Mouse (Mus musculus) neural tube, embryonic 11.5 days (tissue): ENCODE data around the gene Traf5. TPM values are rescaled to one million over a fixed set of nuclear protein-coding genes. Genes with fewer than 3 reads are reported as not detected.

Source experiments
- ATAC-seq: fragments of 200-750 bp; cut with Nextera tagmentation; 2 replicates; pipeline ENCODE4 v1.8.0; 2017; ENCODE audit warnings: moderate number of reproducible peaks, mild to moderate bottlenecking, moderate TSS enrichment, moderate library complexity; ENCODE audit not compliant: insufficient read depth, low FRiP score, low TSS enrichment
- DNase-seq: peaks from one replicate; pipeline ENCODE4 v3.0.0-alpha.2; 2015; ENCODE audit warnings: low spot score
- H3K27ac ChIP-seq: fragments of 300-500 bp; sonication (generic); 2 replicates; pipeline ENCODE4 v1.5.1; 2014; ENCODE audit warnings: low read depth, mild to moderate bottlenecking, low read length
- H3K27me3 ChIP-seq: fragments of 300-500 bp; sonication (generic); 2 replicates; pipeline ENCODE4 v1.6.1; 2014; ENCODE audit warnings: mild to moderate bottlenecking, low read length, mixed read lengths; ENCODE audit not compliant: control insufficient read depth, insufficient read depth
- H3K36me3 ChIP-seq: fragments of 300-500 bp; sonication (generic); 2 replicates; pipeline ENCODE4 v1.6.1; 2014; ENCODE audit warnings: mild to moderate bottlenecking, low read length, moderate library complexity, mixed read lengths; ENCODE audit not compliant: control insufficient read depth, insufficient read depth
- H3K4me1 ChIP-seq: fragments of 300-500 bp; sonication (generic); 2 replicates; pipeline ENCODE4 v1.6.1; 2014; ENCODE audit warnings: low read length, mixed read lengths; ENCODE audit not compliant: control insufficient read depth, insufficient read depth
- H3K4me2 ChIP-seq: fragments of 300-500 bp; sonication (generic); 2 replicates; pipeline ENCODE4 v1.6.1; 2014; ENCODE audit warnings: low read depth, mild to moderate bottlenecking, moderate library complexity
- H3K4me3 ChIP-seq: fragments of 300-500 bp; sonication (generic); 2 replicates; pipeline ENCODE4 v1.5.1; 2014; ENCODE audit warnings: low read depth, low read length
- H3K9ac ChIP-seq: fragments of 300-500 bp; sonication (generic); 2 replicates; pipeline ENCODE4 v1.6.1; 2014; ENCODE audit warnings: mild to moderate bottlenecking, low read length
- H3K9me3 ChIP-seq: fragments of 300-500 bp; sonication (generic); 2 replicates; pipeline ENCODE4 v1.6.1; 2016; ENCODE audit warnings: low read length; ENCODE audit not compliant: control insufficient read depth
- WGBS: fragments of 180-500 bp; shearing (Covaris S2); extraction: QIAGEN DNeasy Blood & Tissue Kit; methylation state at CpG from one replicate; pipeline ENCODE4 v1.1.7; 2014; 5-methylcytosine and 5-hydroxymethylcytosine counted together
- polyA plus RNA-seq: library from polyadenylated mRNA; unstranded; fragments of >200 nt; fragmentation: Nextera tagmentation; extraction: Ambion mirVana; gene quantifications from 2 replicates; pipeline ENCODE4 v1.2.1, GENCODE M21; 2014

Traf5 gene
- 5.0 and 5.4 TPM in 2 replicates for polyA plus RNA-seq

- no peaks in the 10 kb centered on the region for H3K4me1 ChIP-seq
- H3K9me3 ChIP-seq = no peaks in the 10 kb centered on the region
- H3K36me3 ChIP-seq = no peaks in the 10 kb centered on the region
- ATAC-seq (peak; percentile 98), DNase-seq (peak; percentile 94)
- peaks cover 16% of the 10 kb centered on the region; the same call in 1 of the 2 replicates for H3K27me3 ChIP-seq
- H3K27ac ChIP-seq = no peak within 1 kb of the TSS
- 2% methylated on average over 63 of the region's 63 CpGs for WGBS
- peak within 1 kb of the TSS; percentile 38 for H3K4me3 ChIP-seq
- peak within 1 kb of the TSS; percentile 43 for H3K9ac ChIP-seq
- peak within 1 kb of the TSS; percentile 54 for H3K4me2 ChIP-seq
These were observed at the start of gene Traf5 for GRCm38 (mm10) chr1:192091806-192092772. TSS of gene Traf5 (minus strand) at chr1:192092559.

GRCm38 (mm10) chr1:192140313-192140712 is 48.0 kb upstream of the Traf5 start:
- ATAC-seq = no peak
- no peaks in the 10 kb centered on the region for H3K36me3 ChIP-seq
- no peaks in the 10 kb centered on the region for H3K27me3 ChIP-seq
- peaks cover 6% of the 10 kb centered on the region; the same call in 1 of the 2 replicates for H3K4me1 ChIP-seq
- H3K9ac ChIP-seq = no peak overlapping the region
- no peak overlapping the region for H3K4me3 ChIP-seq
- no peak for DNase-seq
- H3K4me2 ChIP-seq = no peak overlapping the region
- WGBS = 95% methylated on average over 2 of the region's 2 CpGs
- no peak overlapping the region for H3K27ac ChIP-seq
- H3K9me3 ChIP-seq = no peaks in the 10 kb centered on the region

GRCm38 (mm10) chr1:192137926-192138910 is 45.9 kb upstream of the Traf5 start, which contains the start of gene Rcor3:
TSS of gene Rcor3 (minus strand) at chr1:192138062.
- DNase-seq (peak; percentile 87), ATAC-seq (peak; percentile 83)
- Histone ChIP-seq H3K27me3 (no peaks in the 10 kb centered on the region), H3K27ac (peak within 1 kb of the TSS; percentile 80), H3K9ac (peak within 1 kb of the TSS; percentile 73), H3K9me3 (no peaks in the 10 kb centered on the region), H3K4me1 (peaks cover 6% of the 10 kb centered on the region; the same call in 1 of the 2 replicates), H3K4me2 (peak within 1 kb of the TSS; percentile 95), H3K4me3 (peak within 1 kb of the TSS; percentile 45), H3K36me3 (no peaks in the 10 kb centered on the region)
- WGBS = under 1% methylated on average over 52 of the region's 88 CpGs

GRCm38 (mm10) chr1:192137291-192137925 is 45.0 kb upstream of the Traf5 start:
- Histone ChIP-seq H3K4me3 (peak overlapping the region; percentile 45), H3K27me3 (no peaks in the 10 kb centered on the region), H3K4me2 (peak overlapping the region; percentile 95), H3K9ac (peak overlapping the region; percentile 73), H3K27ac (peak overlapping the region; percentile 80), H3K36me3 (no peaks in the 10 kb centered on the region), H3K4me1 (peaks cover 6% of the 10 kb centered on the region; the same call in 1 of the 2 replicates), H3K9me3 (no peaks in the 10 kb centered on the region)
- WGBS = under 1% methylated on average over 35 of the region's 61 CpGs
- DNase-seq (peak; percentile 57), ATAC-seq (peak; percentile 35)

- Histone ChIP-seq H3K27ac (peak overlapping the region; percentile 80), H3K27me3 (no peaks in the 10 kb centered on the region), H3K36me3 (no peaks in the 10 kb centered on the region), H3K9me3 (no peaks in the 10 kb centered on the region), H3K4me3 (peak overlapping the region; percentile 45), H3K4me1 (peaks cover 6% of the 10 kb centered on the region; the same call in 1 of the 2 replicates), H3K4me2 (peak overlapping the region; percentile 95), H3K9ac (peak overlapping the region; percentile 73)
- peak; percentile 86 for DNase-seq
- WGBS = under 1% methylated on average over 54 of the region's 55 CpGs
- peak; percentile 87 for ATAC-seq
These were observed 44.4 kb upstream of the Traf5 start for GRCm38 (mm10) chr1:192136561-192137290.

- ATAC-seq (no peak), DNase-seq (no peak)
- Histone ChIP-seq H3K36me3 (no peaks in the 10 kb centered on the region), H3K4me2 (no peak overlapping the region), H3K27me3 (no peaks in the 10 kb centered on the region), H3K4me1 (no peaks in the 10 kb centered on the region), H3K9me3 (no peaks in the 10 kb centered on the region), H3K27ac (no peak overlapping the region), H3K4me3 (no peak overlapping the region), H3K9ac (no peak overlapping the region)
- 94% methylated on average over 1 of the region's 1 CpGs for WGBS
These were observed 37.8 kb upstream of the Traf5 start for GRCm38 (mm10) chr1:192130202-192130601.

GRCm38 (mm10) chr1:192128343-192128742 is 36.0 kb upstream of the Traf5 start:
- WGBS = 96% methylated on average over 8 of the region's 8 CpGs
- Histone ChIP-seq H3K9ac (no peak overlapping the region), H3K36me3 (peaks cover 2% of the 10 kb centered on the region; the same call in 1 of the 2 replicates), H3K9me3 (no peaks in the 10 kb centered on the region), H3K4me2 (no peak overlapping the region), H3K4me1 (no peaks in the 10 kb centered on the region), H3K27me3 (no peaks in the 10 kb centered on the region), H3K4me3 (no peak overlapping the region), H3K27ac (no peak overlapping the region)
- DNase-seq (no peak), ATAC-seq (no peak)
